Mouse (Mus musculus) sigmoid colon, adult 10 weeks (tissue): Measurements from ENCODE around the gene Ergic2. TPM values are rescaled to one million over a fixed set of nuclear protein-coding genes. Genes with fewer than 3 reads are reported as not detected.

Source experiments
- polyA plus RNA-seq: library from polyadenylated mRNA; stranded (reverse); fragments of 350-450 nt; fragmentation: Illumina TruSeq; extraction: RNeasy Lipid Tissue Mini Kit (QIAGEN cat#74804); gene quantifications from one replicate; pipeline ENCODE4 v1.2.3, GENCODE M21; 2014; ENCODE audit warnings: low read depth, low replicate concordance

Gene Ergic2
- polyA plus RNA-seq: 249 TPM

DNA sequence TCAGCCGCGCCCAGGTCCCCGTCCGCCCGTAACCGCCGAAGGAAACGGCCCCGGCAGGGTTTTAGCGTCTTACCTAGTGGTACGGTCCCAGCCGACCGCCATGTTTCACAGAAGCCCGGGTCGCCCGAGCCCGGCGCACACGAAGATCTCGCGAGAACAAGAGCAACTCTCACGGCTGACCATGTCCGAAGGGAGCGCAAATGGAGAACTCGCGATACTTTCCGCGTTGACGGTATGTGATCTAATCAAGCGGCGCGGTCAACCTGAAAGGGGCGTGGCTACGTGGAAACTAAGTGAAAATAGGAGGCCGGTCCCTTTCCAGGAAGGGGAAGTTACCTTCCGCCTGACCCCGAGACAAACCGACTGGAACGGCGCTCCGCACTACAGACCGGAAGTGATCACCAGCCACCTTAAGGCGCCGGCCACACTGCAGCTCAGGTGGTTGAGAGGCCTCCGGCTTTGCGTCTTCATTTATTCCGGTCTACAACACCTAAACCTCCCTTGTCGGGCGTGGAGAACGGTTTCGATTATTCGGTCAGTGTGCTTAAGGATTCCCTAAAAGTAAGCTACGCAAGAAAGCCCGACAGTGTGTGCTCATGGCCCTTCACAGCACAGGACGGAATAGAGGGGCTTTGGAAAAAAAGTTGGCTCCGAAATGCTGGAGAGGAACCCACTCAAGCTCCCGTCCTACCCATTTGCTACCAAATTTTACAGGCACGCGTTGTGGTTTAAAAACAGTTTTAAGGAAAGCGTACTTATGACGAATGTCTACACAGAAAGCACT is at the start of gene Ergic2:
TSS of gene Ergic2 (minus strand) at position 478 of the 784 bp plus-strand sequence.

Other genes starting within 250 kb of the Ergic2 start
- gene Far2, start 165.1 kb downstream of the Ergic2 start, polyA plus RNA-seq: 7.5 TPM
- gene Tmtc1, start 232.0 kb upstream of the Ergic2 start, polyA plus RNA-seq: 10.0 TPM